Mouse (Mus musculus) layer of hippocampus, postnatal 36 days (tissue): ENCODE results near the gene Flt3. TPM values are rescaled to one million over a fixed set of nuclear protein-coding genes. Genes with fewer than 3 reads are reported as not detected.

Experiments
- microRNA-seq, 2 experiments: library from miRNA; unstranded; fragments of <30 nt; microRNA quantifications; one replicate each; pipeline ENCODE4 v1.2.0; 2021
- total RNA-seq, 2 experiments: library from RNA; stranded (reverse); gene quantifications; 2 replicates each; pipeline ENCODE4 v1.2.3; 2021

Gene Flt3
- total RNA-seq, 2 experiments from 2014 or later = 8.5 to 9.8 TPM

Small RNAs within 50 kb of the gene (microRNA-seq; reads per million reads assigned to microRNA genes)
- 0.60 to 1.3 reads per million in 2 experiments for gene Mir7k

Other genes starting within 250 kb of the Flt3 start
- gene Gsx1, start 211.8 kb downstream of the Flt3 start, total RNA-seq = under 1 TPM; 0.56 to 0.57 TPM
- not detected for gene Pdx1, start 130.5 kb downstream of the Flt3 start, total RNA-seq
- not detected for gene Cdx2, start 93.2 kb downstream of the Flt3 start, total RNA-seq
- gene Urad, start 78.0 kb downstream of the Flt3 start, total RNA-seq = not detected
- 100 to 1,000 TPM in 1 of 2 experiments, 10 to 100 TPM in 1; 82.4 to 118 TPM for gene Pan3, start 29.7 kb upstream of the Flt3 start, total RNA-seq